Comparison of ENCODE assay signal across 13 mouse cellular contexts in genomic region chr10:99840179-99840876, GRCm38 (mm10).
A peak's percentile ranks its signal among the peaks of the same experiment; 100 is the strongest.
DNase-seq lines count a peak whose midpoint lies in the region; ATAC-seq lines count a peak whose summit lies in the region.
"Had no signal": no experiment of that assay in that cellular context is flagged by ENCODE, and none has a peak within 500 bp of the region (broad histone marks: within the 10 kb centered on the region; RNA-seq: fewer than 3 reads in every experiment).

No protein-coding gene starts in this region.

- no peak overlapping the region for H3K4me2 ChIP-seq in kidney, embryonic 14.5 days (replicated peaks; ENCODE audit: low read depth, low read length)
- H3K4me2 ChIP-seq in kidney, embryonic 15.5 days = no peak overlapping the region
- H3K4me2 ChIP-seq in hindbrain, embryonic 11.5 days (replicated peaks; ENCODE audit: low read depth, low read length) = no peak overlapping the region

- H3K9ac ChIP-seq in kidney, embryonic 14.5 days (ENCODE audit: low read depth, low read length) = no peak overlapping the region
- no peak overlapping the region for H3K9ac ChIP-seq in kidney, embryonic 15.5 days
- no peak overlapping the region for H3K9ac ChIP-seq in hindbrain, embryonic 11.5 days (ENCODE audit: low read depth, low read length)
- H3K9ac ChIP-seq: liver, embryonic 14.5 days had no signal

- H3K4me3 ChIP-seq in kidney, embryonic 14.5 days (ENCODE audit: low read length) = no peak overlapping the region
- H3K4me3 ChIP-seq in kidney, embryonic 15.5 days (replicated peaks) = no peak overlapping the region
- H3K4me3 ChIP-seq in hindbrain, embryonic 11.5 days (ENCODE audit: low read depth, low read length) = no peak overlapping the region
- H3K4me3 ChIP-seq: midbrain, embryonic 10.5 days had no signal

- WGBS in kidney, embryonic 14.5 days = 79% methylated on average over 10 of the region's 10 CpGs
- WGBS in kidney, embryonic 15.5 days = 75% methylated on average over 10 of the region's 10 CpGs
- WGBS in hindbrain, embryonic 11.5 days = 83% methylated on average over 10 of the region's 10 CpGs

- no peak overlapping the region for H3K27ac ChIP-seq in kidney, embryonic 14.5 days (ENCODE audit: low read depth, low read length)
- peak overlapping the region; percentile 42; the same call in 1 of the 2 replicates for H3K27ac ChIP-seq in kidney, embryonic 15.5 days
- no peak overlapping the region for H3K27ac ChIP-seq in hindbrain, embryonic 11.5 days (ENCODE audit: low read depth, low read length)
- H3K27ac ChIP-seq: liver, embryonic 14.5 days; midbrain, embryonic 10.5 days had no signal

- no peak for ATAC-seq in kidney, embryonic 14.5 days (ENCODE audit: low FRiP score, low TSS enrichment)
- no peak for ATAC-seq in kidney, embryonic 15.5 days (replicated peaks; ENCODE audit: low FRiP score)
- ATAC-seq in hindbrain, embryonic 11.5 days (ENCODE audit: low FRiP score) = no peak
- ATAC-seq: Patski had no signal

- H3K36me3 ChIP-seq in kidney, embryonic 14.5 days (ENCODE audit: control insufficient read depth, insufficient read depth, low read length) = no peaks in the 10 kb centered on the region
- no peaks in the 10 kb centered on the region for H3K36me3 ChIP-seq in kidney, embryonic 15.5 days
- H3K36me3 ChIP-seq in hindbrain, embryonic 11.5 days (ENCODE audit: control insufficient read depth, insufficient read depth, low read length) = no peaks in the 10 kb centered on the region
- H3K36me3 ChIP-seq: midbrain, embryonic 10.5 days had no signal

- intact Hi-C loops in heart, postnatal 25 days (cut with DNase I) = loop anchor here (2.0 to 5.0 kb wide), 6 partner anchors 72 to 332 kb away; no protein-coding TSS in a partner anchor

- peaks cover 4% of the 10 kb centered on the region; the same call in 1 of the 2 replicates for H3K4me1 ChIP-seq in kidney, embryonic 14.5 days (ENCODE audit: control insufficient read depth, insufficient read depth, low read length)
- H3K4me1 ChIP-seq in kidney, embryonic 15.5 days = no peaks in the 10 kb centered on the region
- no peaks in the 10 kb centered on the region for H3K4me1 ChIP-seq in hindbrain, embryonic 11.5 days (replicated peaks; ENCODE audit: control insufficient read depth, insufficient read depth, low read length)
- H3K4me1 ChIP-seq: midbrain, embryonic 10.5 days had no signal

- H3K27me3 ChIP-seq in kidney, embryonic 14.5 days (ENCODE audit: control insufficient read depth, insufficient read depth, low read length) = no peaks in the 10 kb centered on the region
- H3K27me3 ChIP-seq in kidney, embryonic 15.5 days = no peaks in the 10 kb centered on the region
- H3K27me3 ChIP-seq in hindbrain, embryonic 11.5 days (ENCODE audit: control insufficient read depth, insufficient read depth, low read length) = no peaks in the 10 kb centered on the region
- H3K27me3 ChIP-seq: CH12.LX, Patski had no signal

- no peaks in the 10 kb centered on the region for H3K9me3 ChIP-seq in kidney, embryonic 14.5 days (ENCODE audit: control insufficient read depth, low read length)
- no peaks in the 10 kb centered on the region for H3K9me3 ChIP-seq in kidney, embryonic 15.5 days (replicated peaks)
- no peaks in the 10 kb centered on the region for H3K9me3 ChIP-seq in hindbrain, embryonic 11.5 days (ENCODE audit: control insufficient read depth, low read length)
- H3K9me3 ChIP-seq: midbrain, embryonic 10.5 days had no signal

- peak; percentile 7 for DNase-seq in kidney, adult 11 months
- DNase-seq in heart, postnatal 25 days (ENCODE audit: low spot score) = peak; percentile 1
- peak; percentile 28 for DNase-seq in lung, postnatal 14 days
- no peak for DNase-seq in hindbrain, embryonic 11.5 days (ENCODE audit: low spot score)
- DNase-seq in frontal cortex, postnatal 36 days (ENCODE audit: low spot score in 2 of 2) = no peak
- DNase-seq: cerebellum, adult 18-20 months; right cerebral cortex, postnatal 4 days had no signal

Comparison
In these comparisons a context has a peak if more than half of its experiments do, and no peak if none do; other contexts are left out.
1. DNase-seq: peak in kidney, adult 11 months (single experiment), heart, postnatal 25 days (single experiment) and lung, postnatal 14 days (single experiment); none in hindbrain, embryonic 11.5 days (single experiment) and frontal cortex, postnatal 36 days (0 of 2).